Mouse (Mus musculus): ENCODE data around the gene Nphs1. TPM values are rescaled to one million over a fixed set of nuclear protein-coding genes. Genes with fewer than 3 reads are reported as not detected.

Nphs1 gene
- polyA plus RNA-seq, 1 experiment = not detected

- TF ChIP-seq CTCF (IDR thresholded peaks at IDR 0.05; ENCODE audit: insufficient read depth, low read depth, low read length) (no peak), POLR2A (IDR thresholded peaks at IDR 0.05; ENCODE audit: insufficient read depth, low read depth, low read length) (no peak)
- H3K27ac ChIP-seq (ENCODE audit: insufficient read depth, low read depth, low read length) = no peak overlapping the region
- 80% methylated on average over 14 of the region's 14 CpGs for whole genome bisulfite sequencing
- H3K4me1 ChIP-seq (ENCODE audit: control insufficient read depth, insufficient read depth, low read length) = peaks cover 47% of the 10 kb centered on the region
- H3K4me3 ChIP-seq (ENCODE audit: insufficient read depth, low read depth, low read length) = no peak overlapping the region
These were observed 68.9 kb downstream of the Nphs1 start for GRCm38 (mm10) chr7:30526981-30527380.

DNA sequence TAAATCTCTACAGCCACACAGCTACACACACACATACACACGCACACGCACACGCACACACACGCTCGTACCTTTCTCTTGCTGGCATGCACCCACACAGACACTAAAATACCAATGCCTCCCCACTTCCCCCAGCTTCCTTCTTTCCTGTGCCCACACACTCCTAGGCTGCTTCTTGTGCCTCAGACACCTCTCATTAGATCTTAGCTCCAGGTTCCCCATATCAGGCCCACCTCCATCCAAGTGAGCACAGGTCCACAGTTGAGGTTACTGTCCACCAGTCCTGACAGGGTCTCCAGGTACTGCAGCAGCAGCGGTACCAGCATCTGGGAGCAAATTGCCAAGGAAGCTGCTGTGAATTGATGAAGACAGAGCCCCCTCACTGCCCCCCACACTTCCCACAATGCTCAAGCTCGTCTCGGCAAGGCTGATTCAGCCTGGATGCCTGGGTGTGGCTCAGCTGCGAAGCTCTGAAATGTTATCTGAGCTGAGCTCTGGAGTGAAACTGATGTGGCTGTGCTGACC is 73.2 kb downstream of the Nphs1 start:
- Histone ChIP-seq H3K27ac (ENCODE audit: insufficient read depth, low read depth, low read length) (peak overlapping the region; percentile 66), H3K4me3 (ENCODE audit: insufficient read depth, low read depth, low read length) (peak overlapping the region; percentile 16; the same call in 1 of the 2 replicates), H3K4me1 (ENCODE audit: control insufficient read depth, insufficient read depth, low read length) (peaks cover 62% of the 10 kb centered on the region)
- no peak for TF ChIP-seq POLR2A (IDR thresholded peaks at IDR 0.05; ENCODE audit: insufficient read depth, low read depth, low read length)
- no peak for TF ChIP-seq CTCF (IDR thresholded peaks at IDR 0.05; ENCODE audit: insufficient read depth, low read depth, low read length)
- 55% methylated on average over 9 of the region's 9 CpGs for WGBS

GRCm38 (mm10) chr7:30532931-30533330 is 74.8 kb downstream of the Nphs1 start:
- WGBS = 22% methylated on average over 8 of the region's 8 CpGs
- Histone ChIP-seq H3K4me3 (ENCODE audit: insufficient read depth, low read depth, low read length) (peak overlapping the region; percentile 19), H3K27ac (ENCODE audit: insufficient read depth, low read depth, low read length) (peak overlapping the region; percentile 66)

GRCm38 (mm10) chr7:30533941-30534632 is 76.0 kb downstream of the Nphs1 start:
- H3K4me3 ChIP-seq (ENCODE audit: insufficient read depth, low read depth, low read length) = peak overlapping the region; percentile 95
- peaks cover 43% of the 10 kb centered on the region for H3K4me1 ChIP-seq (ENCODE audit: control insufficient read depth, insufficient read depth, low read length)
- H3K27ac ChIP-seq (ENCODE audit: insufficient read depth, low read depth, low read length) = peak overlapping the region; percentile 49
- TF ChIP-seq CTCF (IDR thresholded peaks at IDR 0.05; ENCODE audit: insufficient read depth, low read depth, low read length) (no peak), POLR2A (IDR thresholded peaks at IDR 0.05; ENCODE audit: insufficient read depth, low read depth, low read length) (no peak)
- WGBS = 2% methylated on average over 26 of the region's 26 CpGs

More at GRCm38 (mm10) chr7:30532931-30533330, 74.8 kb downstream of the Nphs1 start:
- H3K4me1 ChIP-seq (ENCODE audit: control insufficient read depth, insufficient read depth, low read length) = peaks cover 53% of the 10 kb centered on the region
- no peak for TF ChIP-seq POLR2A (IDR thresholded peaks at IDR 0.05; ENCODE audit: insufficient read depth, low read depth, low read length)
- no peak for TF ChIP-seq CTCF (IDR thresholded peaks at IDR 0.05; ENCODE audit: insufficient read depth, low read depth, low read length)

- under 1% methylated on average over 84 of the region's 84 CpGs for WGBS
- TF ChIP-seq POLR2A (IDR thresholded peaks at IDR 0.05; ENCODE audit: insufficient read depth, low read depth, low read length) (no peak), CTCF (IDR thresholded peaks at IDR 0.05; ENCODE audit: insufficient read depth, low read depth, low read length) (no peak)
- H3K4me3 ChIP-seq (ENCODE audit: insufficient read depth, low read depth, low read length) = peak within 1 kb of the TSS; percentile 95
- H3K4me1 ChIP-seq (ENCODE audit: control insufficient read depth, insufficient read depth, low read length) = peaks cover 38% of the 10 kb centered on the region
- H3K27ac ChIP-seq (ENCODE audit: insufficient read depth, low read depth, low read length) = peak within 1 kb of the TSS; percentile 81
These were observed 76.8 kb downstream of the Nphs1 start, which contains the start of gene Arhgap33 for GRCm38 (mm10) chr7:30534633-30535577. Arhgap33 (minus strand) TSS chr7:30535060.

Other genes with a start within 250 kb of the Nphs1 start
- gene Polr2i, start 226.4 kb upstream of the Nphs1 start, polyA plus RNA-seq (2012; ENCODE audit: insufficient read depth, insufficient read length, low replicate concordance, missing spikeins) = not detected in 2 replicates
- gene Tbcb, start 226.0 kb upstream of the Nphs1 start, polyA plus RNA-seq (2012; ENCODE audit: insufficient read depth, insufficient read length, low replicate concordance, missing spikeins) = not detected in 2 replicates
- not detected in 2 replicates for gene Ovol3, start 222.6 kb upstream of the Nphs1 start, polyA plus RNA-seq (2012; ENCODE audit: insufficient read depth, insufficient read length, low replicate concordance, missing spikeins)
- not detected in 2 replicates for gene Thap8, start 178.2 kb upstream of the Nphs1 start, polyA plus RNA-seq (2012; ENCODE audit: insufficient read depth, insufficient read length, low replicate concordance, missing spikeins)
- not detected in 2 replicates for gene Wdr62, start 177.9 kb upstream of the Nphs1 start, polyA plus RNA-seq (2012; ENCODE audit: insufficient read depth, insufficient read length, low replicate concordance, missing spikeins)
- 737 TPM in 1 of 2 replicates, not detected in the other for gene Clip3, start 166.6 kb upstream of the Nphs1 start, polyA plus RNA-seq (2012; ENCODE audit: insufficient read depth, insufficient read length, low replicate concordance, missing spikeins)
- gene Alkbh6, start 149.6 kb upstream of the Nphs1 start, polyA plus RNA-seq (2012; ENCODE audit: insufficient read depth, insufficient read length, low replicate concordance, missing spikeins) = not detected in 2 replicates
- not detected in 2 replicates for gene Syne4, start 143.5 kb upstream of the Nphs1 start, polyA plus RNA-seq (2012; ENCODE audit: insufficient read depth, insufficient read length, low replicate concordance, missing spikeins)
- gene E130208F15Rik, start 136.6 kb upstream of the Nphs1 start, polyA plus RNA-seq (2012; ENCODE audit: insufficient read depth, insufficient read length, low replicate concordance, missing spikeins) = not detected in 2 replicates
- gene Sdhaf1, start 134.4 kb upstream of the Nphs1 start, polyA plus RNA-seq (2012; ENCODE audit: insufficient read depth, insufficient read length, low replicate concordance, missing spikeins) = not detected in 2 replicates
- not detected in 2 replicates for gene Lrfn3, start 95.5 kb upstream of the Nphs1 start, polyA plus RNA-seq (2012; ENCODE audit: insufficient read depth, insufficient read length, low replicate concordance, missing spikeins)
- not detected in 2 replicates for gene Tyrobp, start 44.6 kb upstream of the Nphs1 start, polyA plus RNA-seq (2012; ENCODE audit: insufficient read depth, insufficient read length, low replicate concordance, missing spikeins)
- not detected in 2 replicates for gene Hcst, start 38.5 kb upstream of the Nphs1 start, polyA plus RNA-seq (2012; ENCODE audit: insufficient read depth, insufficient read length, low replicate concordance, missing spikeins)
- gene Nfkbid, start 36.6 kb upstream of the Nphs1 start, polyA plus RNA-seq (2012; ENCODE audit: insufficient read depth, insufficient read length, low replicate concordance, missing spikeins) = not detected in 2 replicates
- 174 TPM in 1 of 2 replicates, not detected in the other for gene Aplp1, start 12.8 kb upstream of the Nphs1 start, polyA plus RNA-seq (2012; ENCODE audit: insufficient read depth, insufficient read length, low replicate concordance, missing spikeins)
- gene Kirrel2, start 625 bp upstream of the Nphs1 start, polyA plus RNA-seq (2012; ENCODE audit: insufficient read depth, insufficient read length, low replicate concordance, missing spikeins) = not detected in 2 replicates
- not detected in 2 replicates for gene Prodh2, start 35.3 kb downstream of the Nphs1 start, polyA plus RNA-seq (2012; ENCODE audit: insufficient read depth, insufficient read length, low replicate concordance, missing spikeins)
- not detected in 2 replicates for gene Arhgap33, start 76.7 kb downstream of the Nphs1 start, polyA plus RNA-seq (2012; ENCODE audit: insufficient read depth, insufficient read length, low replicate concordance, missing spikeins)
- not detected in 2 replicates for gene Hspb6, start 93.9 kb downstream of the Nphs1 start, polyA plus RNA-seq (2012; ENCODE audit: insufficient read depth, insufficient read length, low replicate concordance, missing spikeins)
- not detected in 2 replicates for gene Proser3, start 94.0 kb downstream of the Nphs1 start, polyA plus RNA-seq (2012; ENCODE audit: insufficient read depth, insufficient read length, low replicate concordance, missing spikeins)
- gene Lin37, start 101.5 kb downstream of the Nphs1 start, polyA plus RNA-seq (2012; ENCODE audit: insufficient read depth, insufficient read length, low replicate concordance, missing spikeins) = not detected in 2 replicates
- gene U2af1l4, start 105.0 kb downstream of the Nphs1 start, polyA plus RNA-seq (2012; ENCODE audit: insufficient read depth, insufficient read length, low replicate concordance, missing spikeins) = not detected in 2 replicates
- not detected in 2 replicates for gene Gm49396, start 105.0 kb downstream of the Nphs1 start, polyA plus RNA-seq (2012; ENCODE audit: insufficient read depth, insufficient read length, low replicate concordance, missing spikeins)
- not detected in 2 replicates for gene Psenen, start 105.3 kb downstream of the Nphs1 start, polyA plus RNA-seq (2012; ENCODE audit: insufficient read depth, insufficient read length, low replicate concordance, missing spikeins)
- not detected in 2 replicates for gene Igflr1, start 107.1 kb downstream of the Nphs1 start, polyA plus RNA-seq (2012; ENCODE audit: insufficient read depth, insufficient read length, low replicate concordance, missing spikeins)
- gene Kmt2b, start 130.4 kb downstream of the Nphs1 start, polyA plus RNA-seq (2012; ENCODE audit: insufficient read depth, insufficient read length, low replicate concordance, missing spikeins) = 696 TPM in 1 of 2 replicates, not detected in the other
- not detected in 2 replicates for gene Zbtb32, start 140.6 kb downstream of the Nphs1 start, polyA plus RNA-seq (2012; ENCODE audit: insufficient read depth, insufficient read length, low replicate concordance, missing spikeins)
- not detected in 2 replicates for gene Upk1a, start 154.5 kb downstream of the Nphs1 start, polyA plus RNA-seq (2012; ENCODE audit: insufficient read depth, insufficient read length, low replicate concordance, missing spikeins)
- 1,523 TPM in 1 of 2 replicates, not detected in the other for gene Cox6b1, start 167.8 kb downstream of the Nphs1 start, polyA plus RNA-seq (2012; ENCODE audit: insufficient read depth, insufficient read length, low replicate concordance, missing spikeins)
- gene Etv2, start 177.5 kb downstream of the Nphs1 start, polyA plus RNA-seq (2012; ENCODE audit: insufficient read depth, insufficient read length, low replicate concordance, missing spikeins) = not detected in 2 replicates
- gene Rbm42, start 192.0 kb downstream of the Nphs1 start, polyA plus RNA-seq (2012; ENCODE audit: insufficient read depth, insufficient read length, low replicate concordance, missing spikeins) = not detected in 2 replicates
- not detected in 2 replicates for gene Haus5, start 206.7 kb downstream of the Nphs1 start, polyA plus RNA-seq (2012; ENCODE audit: insufficient read depth, insufficient read length, low replicate concordance, missing spikeins)
- not detected in 2 replicates for gene Pmis2, start 213.3 kb downstream of the Nphs1 start, polyA plus RNA-seq (2012; ENCODE audit: insufficient read depth, insufficient read length, low replicate concordance, missing spikeins)
- gene 2200002J24Rik, start 240.6 kb downstream of the Nphs1 start, polyA plus RNA-seq (2012; ENCODE audit: insufficient read depth, insufficient read length, low replicate concordance, missing spikeins) = not detected in 2 replicates

Data from olfactory bulb, adult 2 months (tissue).